ENCODE assay signal across 8 mouse cellular contexts in the genomic region with DNA sequence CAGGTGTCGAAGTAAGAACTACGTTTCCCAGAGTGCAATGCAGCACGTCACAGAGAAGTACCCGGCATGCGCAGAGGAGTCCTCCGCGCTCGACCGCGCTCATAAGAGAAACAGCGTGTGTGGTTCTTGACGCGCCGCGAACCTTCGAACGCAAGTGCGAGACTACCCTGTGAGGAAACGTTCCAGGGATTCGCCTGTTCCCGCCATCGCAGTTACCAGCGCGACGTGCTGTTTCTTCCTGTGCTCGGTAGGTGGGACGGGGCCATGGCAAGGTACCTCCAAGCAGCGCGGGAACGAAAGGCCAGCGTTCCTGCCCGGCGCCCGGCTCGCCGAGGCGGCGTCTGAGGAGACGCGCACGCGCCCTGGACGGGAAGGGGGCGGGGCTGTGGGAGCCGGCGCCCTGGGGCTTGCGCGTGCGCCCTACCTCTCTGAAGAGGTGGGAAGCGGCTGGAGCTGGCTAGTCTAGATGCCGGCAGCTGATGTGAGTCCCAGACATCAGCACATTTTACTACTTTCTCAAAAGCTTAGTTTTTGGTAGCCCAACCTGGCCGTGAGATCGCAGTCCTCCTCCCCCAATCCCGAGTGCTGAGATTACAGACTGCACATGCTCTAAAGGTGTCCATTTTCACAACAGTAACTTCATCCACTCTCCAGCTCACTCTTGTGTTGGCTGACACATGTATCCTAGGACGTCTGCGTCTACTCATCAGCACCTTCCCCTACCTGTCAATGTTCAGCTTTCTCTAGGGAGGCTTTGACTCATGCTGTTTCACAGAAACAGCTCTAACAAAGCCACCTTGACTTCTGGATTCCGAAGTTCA. TPM values are rescaled to one million over a fixed set of nuclear protein-coding genes. Genes with fewer than 3 reads are reported as not detected.
DNase-seq lines count a peak whose midpoint lies in the region; ATAC-seq lines count a peak whose summit lies in the region.

TSS of gene Sgf29 (plus strand) at position 79 of the 821 bp plus-strand sequence.

- ATAC-seq in heart, embryonic 14.5 days (ENCODE audit: insufficient number of reproducible peaks, insufficient read depth, low FRiP score, low read depth): peak; percentile 96
- peak; percentile 97 for ATAC-seq in liver, embryonic 13.5 days (ENCODE audit: low read depth)
- ATAC-seq in stomach, embryonic 16.5 days (ENCODE audit: insufficient read depth, low FRiP score): peak; percentile 98

- no peaks in the 10 kb centered on the region for H3K9me3 ChIP-seq in heart, embryonic 14.5 days (ENCODE audit: control insufficient read depth, low read length)
- H3K9me3 ChIP-seq in liver, embryonic 13.5 days (replicated peaks): no peaks in the 10 kb centered on the region
- no peaks in the 10 kb centered on the region for H3K9me3 ChIP-seq in stomach, embryonic 16.5 days (replicated peaks; ENCODE audit: control insufficient read depth, low read length)

- H3K36me3 ChIP-seq in heart, embryonic 14.5 days (ENCODE audit: control insufficient read depth, insufficient read depth, low read length): no peaks in the 10 kb centered on the region
- no peaks in the 10 kb centered on the region for H3K36me3 ChIP-seq in liver, embryonic 13.5 days
- no peaks in the 10 kb centered on the region for H3K36me3 ChIP-seq in stomach, embryonic 16.5 days (ENCODE audit: control insufficient read depth, insufficient read depth, low read length)

- H3K9ac ChIP-seq in heart, embryonic 14.5 days (ENCODE audit: low read length): peak within 1 kb of the TSS; percentile 68
- peak within 1 kb of the TSS; percentile 80 for H3K9ac ChIP-seq in liver, embryonic 13.5 days
- peak within 1 kb of the TSS; percentile 77 for H3K9ac ChIP-seq in stomach, embryonic 16.5 days (ENCODE audit: low read length)

- peak within 1 kb of the TSS; percentile 97 for H3K27ac ChIP-seq in brown adipose tissue, adult 24 weeks (replicated peaks; ENCODE audit: low read depth, low read length)
- H3K27ac ChIP-seq in heart, embryonic 14.5 days (replicated peaks in 1 of 2; ENCODE audit: control insufficient read depth in 1 of 2, insufficient read depth in 1 of 2, low read depth in 2 of 2, low read length in 2 of 2): peak within 1 kb of the TSS; percentile 88 to 95
- peak within 1 kb of the TSS; percentile 96 for H3K27ac ChIP-seq in liver, embryonic 13.5 days
- H3K27ac ChIP-seq in stomach, embryonic 16.5 days (ENCODE audit: low read length): peak within 1 kb of the TSS; percentile 89

- under 1% methylated on average over 56 of the region's 57 CpGs for WGBS in heart, embryonic 14.5 days
- WGBS in liver, embryonic 13.5 days (ENCODE audit: insufficient replicate concordance): 1% methylated on average over 57 of the region's 57 CpGs
- 1% methylated on average over 57 of the region's 57 CpGs for WGBS in stomach, embryonic 16.5 days

- DNase-seq in CD4-positive, CD25-positive, alpha-beta regulatory T cell, adult 2 months (ENCODE audit: low read depth, low spot score): peak; percentile 96
- peak; percentile 84 for DNase-seq in fibroblast of lung, adult 2 months (ENCODE audit: low read depth)
- DNase-seq in kidney, postnatal 14 days: peak; percentile 96
- DNase-seq in liver, embryonic 13.5 days: peak; percentile 89
- peak; percentile 94 for DNase-seq in neural tube, embryonic 10.5 days (ENCODE audit: extremely low spot score, low spot score)

- peaks cover 11% of the 10 kb centered on the region; the same call in 1 of the 2 replicates for H3K4me1 ChIP-seq in brown adipose tissue, adult 24 weeks (ENCODE audit: control insufficient read depth, insufficient read depth, insufficient read length, low read length)
- peaks cover 0 to 12% of the 10 kb centered on the region in 2 experiments; a peak in 2 of 4 replicates for H3K4me1 ChIP-seq in heart, embryonic 14.5 days (ENCODE audit: control insufficient read depth in 2 of 2, insufficient read depth in 2 of 2, low read length in 2 of 2)
- H3K4me1 ChIP-seq in liver, embryonic 13.5 days (replicated peaks): peaks cover 55% of the 10 kb centered on the region
- H3K4me1 ChIP-seq in stomach, embryonic 16.5 days (ENCODE audit: control insufficient read depth, insufficient read depth, low read length): peaks cover 9% of the 10 kb centered on the region; the same call in 1 of the 2 replicates

- peak within 1 kb of the TSS; percentile 85 for H3K4me3 ChIP-seq in brown adipose tissue, adult 24 weeks (ENCODE audit: insufficient read depth, low read depth, low read length)
- H3K4me3 ChIP-seq in heart, embryonic 14.5 days (ENCODE audit: control insufficient read depth in 1 of 2, insufficient read depth in 1 of 2, low read depth in 1 of 2, low read length in 2 of 2): peak within 1 kb of the TSS; percentile 54 to 72
- H3K4me3 ChIP-seq in liver, embryonic 13.5 days (replicated peaks): peak within 1 kb of the TSS; percentile 71
- H3K4me3 ChIP-seq in stomach, embryonic 16.5 days (replicated peaks; ENCODE audit: low read length): peak within 1 kb of the TSS; percentile 69

- peak within 1 kb of the TSS; percentile 87 for H3K4me2 ChIP-seq in heart, embryonic 14.5 days (ENCODE audit: low read length)
- peak within 1 kb of the TSS; percentile 83 for H3K4me2 ChIP-seq in liver, embryonic 13.5 days
- peak within 1 kb of the TSS; percentile 71 for H3K4me2 ChIP-seq in stomach, embryonic 16.5 days (ENCODE audit: low read depth, low read length)

- H3K27me3 ChIP-seq in heart, embryonic 14.5 days (ENCODE audit: control insufficient read depth, insufficient read depth, low read length): no peaks in the 10 kb centered on the region
- no peaks in the 10 kb centered on the region for H3K27me3 ChIP-seq in liver, embryonic 13.5 days
- H3K27me3 ChIP-seq in stomach, embryonic 16.5 days (ENCODE audit: control insufficient read depth, insufficient read depth, low read length): no peaks in the 10 kb centered on the region

RNA-seq across cellular contexts. Expression of gene Sgf29, which starts in this region (rescaled TPM):
- polyA plus RNA-seq in brown adipose tissue, adult 24 weeks (2012; ENCODE audit: insufficient read depth, insufficient read length, missing spikeins): 18.3 and 20.6 TPM in 2 replicates
- polyA plus RNA-seq in heart, embryonic 14.5 days (2014; fragmentation: Nextera tagmentation; extraction: Ambion mirVana): 22.4 and 30.2 TPM in 2 replicates
- polyA plus RNA-seq in liver, embryonic 13.5 days (2015; fragmentation: Nextera tagmentation; extraction: Ambion mirVana): 34.7 and 36.8 TPM in 2 replicates
- polyA plus RNA-seq in stomach, embryonic 16.5 days (2015; fragmentation: Nextera tagmentation; extraction: Ambion mirVana): 40.4 and 47.6 TPM in 2 replicates

Comparison
In these comparisons a context has a peak if more than half of its experiments do, and no peak if none do; other contexts are left out.
1. Peak in every context shown above with its lines: DNase-seq, ATAC-seq, H3K4me3 ChIP-seq and H3K27ac ChIP-seq.